Comparison of ENCODE assay signal across 9 mouse cellular contexts in the genomic region with DNA sequence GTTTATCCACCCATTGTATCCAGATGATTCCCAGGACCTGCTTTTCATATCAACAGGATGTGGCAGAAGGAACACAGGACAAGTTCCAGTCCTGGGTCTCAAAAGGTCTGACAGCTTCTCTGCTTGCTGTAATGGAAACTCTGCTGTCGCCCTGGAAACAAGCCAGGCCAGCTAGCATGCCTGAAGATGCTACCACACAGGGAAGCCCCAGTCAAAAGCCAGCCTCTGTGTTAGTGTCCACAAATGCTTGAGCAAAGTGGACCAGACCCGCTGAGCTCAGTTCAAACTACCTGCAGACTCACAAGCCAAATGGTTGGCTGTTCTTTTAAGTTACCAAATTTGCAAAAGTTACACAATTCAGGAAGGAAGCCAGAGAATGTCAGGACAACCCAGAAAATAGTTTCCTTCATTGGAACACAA.
DNase-seq lines count a peak whose midpoint lies in the region; ATAC-seq and TF ChIP-seq lines count a peak whose summit lies in the region.
"Had no signal": no experiment of that assay in that cellular context is flagged by ENCODE, and none has a peak within 500 bp of the region (broad histone marks: within the 10 kb centered on the region; RNA-seq: fewer than 3 reads in every experiment).

No protein-coding gene starts in this region.

- peak; percentile 47; the same call in 1 of the 2 replicates for ATAC-seq in common myeloid progenitor, adult 5-6 weeks (replicated peaks; ENCODE audit: low read depth, poor library complexity, severe bottlenecking)
- ATAC-seq in heart, embryonic 11.5 days (replicated peaks; ENCODE audit: insufficient number of reproducible peaks, low FRiP score, low TSS enrichment), result peak; percentile 74
- ATAC-seq in kidney, postnatal 0 days (replicated peaks; ENCODE audit: low FRiP score, low read depth), result no peak
- peak; percentile 31; the same call in 1 of the 2 replicates for ATAC-seq in neural tube, embryonic 12.5 days (ENCODE audit: low FRiP score, low read depth)
- no peak for ATAC-seq in forebrain, embryonic 16.5 days

- H3K4me2 ChIP-seq in heart, embryonic 11.5 days, result no peak overlapping the region
- no peak overlapping the region for H3K4me2 ChIP-seq in kidney, postnatal 0 days (ENCODE audit: low read length)
- H3K4me2 ChIP-seq in neural tube, embryonic 12.5 days (replicated peaks), result no peak overlapping the region
- no peak overlapping the region for H3K4me2 ChIP-seq in forebrain, embryonic 16.5 days (ENCODE audit: low read length)
- H3K4me2 ChIP-seq: stomach, embryonic 15.5 days had no signal

- H3K27me3 ChIP-seq in heart, embryonic 11.5 days (ENCODE audit: control insufficient read depth, insufficient read depth, low read length), result no peaks in the 10 kb centered on the region
- no peaks in the 10 kb centered on the region for H3K27me3 ChIP-seq in kidney, postnatal 0 days (ENCODE audit: insufficient read depth, low read length)
- no peaks in the 10 kb centered on the region for H3K27me3 ChIP-seq in neural tube, embryonic 12.5 days (replicated peaks)
- H3K27me3 ChIP-seq in forebrain, embryonic 16.5 days (replicated peaks; ENCODE audit: control insufficient read depth, insufficient read depth, low read length), result no peaks in the 10 kb centered on the region
- H3K27me3 ChIP-seq: stomach, embryonic 15.5 days had no signal

- peak; percentile 13 for DNase-seq in adrenal gland, adult 8-10 months
- DNase-seq in kidney, postnatal 0 days (ENCODE audit: low spot score), result peak; percentile 41
- no peak for DNase-seq in cerebellum, adult 8-10 months

- TF ChIP-seq CTCF in kidney, postnatal 0 days (IDR thresholded peaks at IDR 0.05; ENCODE audit: low read depth), result no peak

- H3K27ac ChIP-seq in heart, embryonic 11.5 days (ENCODE audit: low read depth, low read length), result peak overlapping the region; percentile 91
- no peak overlapping the region for H3K27ac ChIP-seq in kidney, postnatal 0 days
- H3K27ac ChIP-seq in neural tube, embryonic 12.5 days, result no peak overlapping the region; the same call in 1 of the 2 replicates
- no peak overlapping the region for H3K27ac ChIP-seq in forebrain, embryonic 16.5 days (ENCODE audit: low read length)
- H3K27ac ChIP-seq: limb, embryonic 12.5 days; stomach, embryonic 15.5 days had no signal

- peaks cover 25% of the 10 kb centered on the region for H3K4me1 ChIP-seq in heart, embryonic 11.5 days (ENCODE audit: control insufficient read depth, insufficient read depth, low read length)
- H3K4me1 ChIP-seq in kidney, postnatal 0 days (replicated peaks; ENCODE audit: insufficient read depth, low read length), result 0 out of 2 replicates have a peak, but pooled peaks cover 5% of the 10 kb centered on the region
- H3K4me1 ChIP-seq in neural tube, embryonic 12.5 days, result peaks cover 26% of the 10 kb centered on the region
- H3K4me1 ChIP-seq in forebrain, embryonic 16.5 days (replicated peaks; ENCODE audit: control insufficient read depth, insufficient read depth, low read length), result peaks cover 12% of the 10 kb centered on the region

- H3K9me3 ChIP-seq in heart, embryonic 11.5 days (replicated peaks; ENCODE audit: control insufficient read depth, low read length), result no peaks in the 10 kb centered on the region
- no peaks in the 10 kb centered on the region for H3K9me3 ChIP-seq in kidney, postnatal 0 days (replicated peaks; ENCODE audit: low read length)
- no peaks in the 10 kb centered on the region for H3K9me3 ChIP-seq in neural tube, embryonic 12.5 days
- no peaks in the 10 kb centered on the region for H3K9me3 ChIP-seq in forebrain, embryonic 16.5 days (ENCODE audit: control insufficient read depth, low read length)
- H3K9me3 ChIP-seq: limb, embryonic 12.5 days; stomach, embryonic 15.5 days had no signal

- 16% methylated on average over 2 of the region's 2 CpGs for WGBS in heart, embryonic 11.5 days (ENCODE audit: insufficient replicate concordance)
- WGBS in kidney, postnatal 0 days, result 65% methylated on average over 2 of the region's 2 CpGs
- 23% methylated on average over 2 of the region's 2 CpGs for WGBS in neural tube, embryonic 12.5 days
- WGBS in forebrain, embryonic 16.5 days, result 51% methylated on average over 2 of the region's 2 CpGs

- H3K4me3 ChIP-seq in heart, embryonic 11.5 days (ENCODE audit: low read depth, low read length), result no peak overlapping the region
- no peak overlapping the region for H3K4me3 ChIP-seq in kidney, postnatal 0 days (replicated peaks; ENCODE audit: low read depth, low read length)
- H3K4me3 ChIP-seq in neural tube, embryonic 12.5 days, result no peak overlapping the region
- no peak overlapping the region for H3K4me3 ChIP-seq in forebrain, embryonic 16.5 days (replicated peaks; ENCODE audit: low read length)
- H3K4me3 ChIP-seq: limb, embryonic 12.5 days; stomach, embryonic 15.5 days had no signal

- no peaks in the 10 kb centered on the region for H3K36me3 ChIP-seq in heart, embryonic 11.5 days (ENCODE audit: control insufficient read depth, insufficient read depth, low read length)
- H3K36me3 ChIP-seq in kidney, postnatal 0 days (ENCODE audit: insufficient read depth, low read length), result no peaks in the 10 kb centered on the region
- H3K36me3 ChIP-seq in neural tube, embryonic 12.5 days, result no peaks in the 10 kb centered on the region
- no peaks in the 10 kb centered on the region for H3K36me3 ChIP-seq in forebrain, embryonic 16.5 days (ENCODE audit: control insufficient read depth, insufficient read depth)
- H3K36me3 ChIP-seq: limb, embryonic 12.5 days; stomach, embryonic 15.5 days had no signal

- no peak overlapping the region for H3K9ac ChIP-seq in heart, embryonic 11.5 days (ENCODE audit: low read depth, low read length)
- H3K9ac ChIP-seq in kidney, postnatal 0 days (ENCODE audit: low read depth, low read length), result no peak overlapping the region
- no peak overlapping the region for H3K9ac ChIP-seq in neural tube, embryonic 12.5 days
- H3K9ac ChIP-seq in forebrain, embryonic 16.5 days (replicated peaks; ENCODE audit: low read depth, low read length), result no peak overlapping the region
- H3K9ac ChIP-seq: limb, embryonic 12.5 days; stomach, embryonic 15.5 days had no signal

Comparison
In these comparisons a context has a peak if more than half of its experiments do, and no peak if none do; other contexts are left out.
1. ATAC-seq: peak in common myeloid progenitor, adult 5-6 weeks (single experiment), heart, embryonic 11.5 days (single experiment) and neural tube, embryonic 12.5 days (single experiment); none in kidney, postnatal 0 days (single experiment) and forebrain, embryonic 16.5 days (single experiment).